ENCODE assay signal across 14 mouse cellular contexts in genomic region chr11:31725936-31726647, GRCm38 (mm10). TPM values are rescaled to one million over a fixed set of nuclear protein-coding genes. Genes with fewer than 3 reads are reported as not detected.
DNase-seq lines count a peak whose midpoint lies in the region; ATAC-seq and TF ChIP-seq lines count a peak whose summit lies in the region.
"Had no signal": no experiment of that assay in that cellular context is flagged by ENCODE, and none has a peak within 500 bp of the region (broad histone marks: within the 10 kb centered on the region; RNA-seq: fewer than 3 reads in every experiment).

No protein-coding gene starts in this region.

- H3K4me2 ChIP-seq in liver, embryonic 14.5 days (ENCODE audit: low read depth), result no peak overlapping the region
- H3K4me2 ChIP-seq: lung, embryonic 15.5 days had no signal

- no peaks in the 10 kb centered on the region for H3K9me3 ChIP-seq in liver, embryonic 14.5 days (ENCODE audit: control insufficient read depth, low read length)
- no peaks in the 10 kb centered on the region for H3K9me3 ChIP-seq in embryonic facial prominence, embryonic 10.5 days
- no peaks in the 10 kb centered on the region for H3K9me3 ChIP-seq in midbrain, embryonic 10.5 days (replicated peaks)
- H3K9me3 ChIP-seq: lung, embryonic 15.5 days had no signal

- WGBS in liver, embryonic 14.5 days (ENCODE audit: insufficient replicate concordance), result 14% methylated on average over 15 of the region's 15 CpGs
- 84% methylated on average over 15 of the region's 15 CpGs for WGBS in embryonic facial prominence, embryonic 10.5 days
- WGBS in midbrain, embryonic 10.5 days, result 91% methylated on average over 15 of the region's 15 CpGs

- no peak for TF ChIP-seq EP300 in liver, embryonic 14.5 days (IDR thresholded peaks at IDR 0.05; ENCODE audit: low read depth)

- no peak for DNase-seq in frontal cortex, adult 2 months (ENCODE audit: extremely low spot score in 1 of 2, low spot score in 1 of 2)
- peak; percentile 38 for DNase-seq in thymus, postnatal 0 days (ENCODE audit: low spot score)
- DNase-seq in thymus, postnatal 10 days (ENCODE audit: low spot score in 2 of 2), result no peak
- DNase-seq in liver, embryonic 14.5 days (ENCODE audit: low read depth in 3 of 3, low spot score in 3 of 3), result no peak
- DNase-seq in c-Kit-positive CD71-positive TER-119-positive erythroid progenitor cells, embryonic 14.5 days (ENCODE audit: low spot score), result no peak
- no peak for DNase-seq in embryonic facial prominence, embryonic 10.5 days (ENCODE audit: low spot score)
- DNase-seq in midbrain, embryonic 10.5 days (ENCODE audit: low spot score), result no peak
- DNase-seq: B cell, adult 2 months; gastrocnemius, postnatal 25 days; right cerebral cortex, postnatal 4 days had no signal

- no peak overlapping the region for H3K27ac ChIP-seq in liver, embryonic 14.5 days
- H3K27ac ChIP-seq in embryonic facial prominence, embryonic 10.5 days (replicated peaks), result no peak overlapping the region
- no peak overlapping the region for H3K27ac ChIP-seq in midbrain, embryonic 10.5 days (replicated peaks)
- H3K27ac ChIP-seq: lung, embryonic 15.5 days had no signal

- H3K4me3 ChIP-seq in liver, embryonic 14.5 days (ENCODE audit: insufficient read depth in 1 of 2, low read depth in 2 of 2, low read length in 2 of 2), result no peak overlapping the region
- H3K4me3 ChIP-seq in embryonic facial prominence, embryonic 10.5 days, result no peak overlapping the region
- H3K4me3 ChIP-seq in midbrain, embryonic 10.5 days, result no peak overlapping the region
- H3K4me3 ChIP-seq: lung, embryonic 15.5 days had no signal

- H3K4me1 ChIP-seq in liver, embryonic 14.5 days (replicated peaks; ENCODE audit: control insufficient read depth in 2 of 2, insufficient read depth in 2 of 2, low read length in 1 of 2), result peaks cover 5 to 19% of the 10 kb centered on the region in 2 experiments
- peaks cover 14% of the 10 kb centered on the region for H3K4me1 ChIP-seq in embryonic facial prominence, embryonic 10.5 days
- peaks cover 14% of the 10 kb centered on the region for H3K4me1 ChIP-seq in midbrain, embryonic 10.5 days

- no peak for TF ChIP-seq CTCF in liver, embryonic 14.5 days (IDR thresholded peaks at IDR 0.05; ENCODE audit: low read depth)

- H3K27me3 ChIP-seq in liver, embryonic 14.5 days (ENCODE audit: control insufficient read depth, insufficient read depth, low read length), result 0 out of 2 replicates have a peak, but pooled peaks cover 3% of the 10 kb centered on the region
- H3K27me3 ChIP-seq in embryonic facial prominence, embryonic 10.5 days (replicated peaks; ENCODE audit: low read depth, poor library complexity, severe bottlenecking), result 0 out of 2 replicates have a peak, but pooled peaks cover 5% of the 10 kb centered on the region
- no peaks in the 10 kb centered on the region for H3K27me3 ChIP-seq in midbrain, embryonic 10.5 days (ENCODE audit: low read depth, poor library complexity, severe bottlenecking)
- H3K27me3 ChIP-seq: lung, embryonic 15.5 days; Patski had no signal

- no peaks in the 10 kb centered on the region for H3K36me3 ChIP-seq in liver, embryonic 14.5 days (replicated peaks; ENCODE audit: control insufficient read depth, insufficient read depth, low read depth)
- no peaks in the 10 kb centered on the region for H3K36me3 ChIP-seq in embryonic facial prominence, embryonic 10.5 days (replicated peaks)
- no peaks in the 10 kb centered on the region for H3K36me3 ChIP-seq in midbrain, embryonic 10.5 days
- H3K36me3 ChIP-seq: lung, embryonic 15.5 days had no signal

- peak; percentile 73 for ATAC-seq in frontal cortex, adult (ENCODE audit: low TSS enrichment)
- ATAC-seq in liver, embryonic 14.5 days (ENCODE audit: insufficient read depth), result peak; percentile 56
- ATAC-seq: intestine, embryonic 16.5 days; Patski had no signal

- no peak overlapping the region for H3K9ac ChIP-seq in liver, embryonic 14.5 days (replicated peaks)
- H3K9ac ChIP-seq: lung, embryonic 15.5 days had no signal

RNA-seq across cellular contexts. Expression of gene Bod1, which starts 54.4 kb away (rescaled TPM):
- 149 TPM in 2 replicates for polyA plus RNA-seq in frontal cortex, adult 2 months (2012; rRNA removed)
- polyA plus RNA-seq in thymus, postnatal 0 days (2015; fragmentation: Nextera tagmentation; extraction: Ambion mirVana), result 36.8 and 39.5 TPM in 2 replicates
- polyA plus RNA-seq in liver, embryonic 14.5 days (2012; rRNA removed), result 10.7 and 12.9 TPM in 2 replicates
- polyA plus RNA-seq in liver, embryonic 14.5 days (2014; fragmentation: Nextera tagmentation; extraction: Ambion mirVana), result 11.6 and 12.2 TPM in 2 replicates
- 113 and 115 TPM in 2 replicates for polyA plus RNA-seq in embryonic facial prominence, embryonic 10.5 days (2016; fragmentation: Nextera tagmentation; extraction: Ambion mirVana)
- polyA plus RNA-seq in midbrain, embryonic 10.5 days (2016; fragmentation: Nextera tagmentation; extraction: Ambion mirVana), result 123 and 133 TPM in 2 replicates
